Mouse (Mus musculus): ENCODE results near the gene Cavin1. TPM values are rescaled to one million over a fixed set of nuclear protein-coding genes. Genes with fewer than 3 reads are reported as not detected.

Gene Cavin1
- polyA plus RNA-seq, 1 experiment from 2014 or later: 152 TPM

- no peak for ATAC-seq (ENCODE audit: insufficient number of reproducible peaks, insufficient read depth, low FRiP score, low TSS enrichment, low read depth)
- Histone ChIP-seq H3K27ac (peak overlapping the region; percentile 51; the same call in 1 of the 2 replicates), H3K9ac (no peak overlapping the region), H3K4me2 (peak overlapping the region; percentile 2; the same call in 1 of the 2 replicates), H3K4me3 (no peak overlapping the region), H3K4me1 (peaks cover 70% of the 10 kb centered on the region), H3K9me3 (no peaks in the 10 kb centered on the region), H3K27me3 (peaks cover 47% of the 10 kb centered on the region), H3K36me3 (no peaks in the 10 kb centered on the region)
- 82% methylated on average over 6 of the region's 6 CpGs for WGBS
Observed at GRCm38 (mm10) chr11:100964901-100965542, 5.7 kb downstream of the Cavin1 start.

- H3K4me2 ChIP-seq: peak overlapping the region; percentile 2; the same call in 1 of the 2 replicates
- 79% methylated on average over 7 of the region's 7 CpGs for WGBS
- no peak overlapping the region for H3K4me3 ChIP-seq
- H3K9ac ChIP-seq: no peak overlapping the region; the same call in 1 of the 2 replicates
- peaks cover 77% of the 10 kb centered on the region for H3K4me1 ChIP-seq
- H3K9me3 ChIP-seq: no peaks in the 10 kb centered on the region
- peak overlapping the region; percentile 55; the same call in 1 of the 2 replicates for H3K27ac ChIP-seq
- no peak for ATAC-seq (ENCODE audit: insufficient number of reproducible peaks, insufficient read depth, low FRiP score, low TSS enrichment, low read depth)
- H3K36me3 ChIP-seq: no peaks in the 10 kb centered on the region
- peaks cover 41% of the 10 kb centered on the region for H3K27me3 ChIP-seq
Observed at GRCm38 (mm10) chr11:100964180-100964579, 6.5 kb downstream of the Cavin1 start.

- 0 out of 2 replicates have a peak overlapping the region, but pooled peaks have one; percentile 3 for H3K4me2 ChIP-seq
- H3K4me3 ChIP-seq: no peak overlapping the region
- peaks cover 41% of the 10 kb centered on the region for H3K27me3 ChIP-seq
- no peak overlapping the region; the same call in 1 of the 2 replicates for H3K9ac ChIP-seq
- no peaks in the 10 kb centered on the region for H3K9me3 ChIP-seq
- H3K4me1 ChIP-seq: peaks cover 77% of the 10 kb centered on the region
- H3K36me3 ChIP-seq: peaks cover 5% of the 10 kb centered on the region
- H3K27ac ChIP-seq: peak overlapping the region; percentile 55
- 79% methylated on average over 9 of the region's 9 CpGs for WGBS
- no peak for ATAC-seq (ENCODE audit: insufficient number of reproducible peaks, insufficient read depth, low FRiP score, low TSS enrichment, low read depth)
Observed at GRCm38 (mm10) chr11:100963647-100964046, 7.0 kb downstream of the Cavin1 start.

GRCm38 (mm10) chr11:100962371-100962911 lies 8.2 kb downstream of the Cavin1 start:
- no peak overlapping the region for H3K4me3 ChIP-seq
- peaks cover 41% of the 10 kb centered on the region for H3K27me3 ChIP-seq
- H3K4me2 ChIP-seq: no peak overlapping the region
- H3K36me3 ChIP-seq: peaks cover 17% of the 10 kb centered on the region
- WGBS: 59% methylated on average over 9 of the region's 9 CpGs
- no peak overlapping the region for H3K9ac ChIP-seq
- no peak for ATAC-seq (ENCODE audit: insufficient number of reproducible peaks, insufficient read depth, low FRiP score, low TSS enrichment, low read depth)
- peaks cover 69% of the 10 kb centered on the region for H3K4me1 ChIP-seq
- H3K27ac ChIP-seq: no peak overlapping the region
- no peaks in the 10 kb centered on the region for H3K9me3 ChIP-seq

GRCm38 (mm10) chr11:100960540-100960939 lies 10.1 kb downstream of the Cavin1 start:
- 10% methylated on average over 6 of the region's 6 CpGs for WGBS
- H3K4me1 ChIP-seq: peaks cover 56% of the 10 kb centered on the region
- 0 out of 2 replicates have a peak overlapping the region, but pooled peaks have one; percentile 7 for H3K4me2 ChIP-seq
- no peak overlapping the region for H3K27ac ChIP-seq
- ATAC-seq (ENCODE audit: insufficient number of reproducible peaks, insufficient read depth, low FRiP score, low TSS enrichment, low read depth): no peak
- H3K36me3 ChIP-seq: peaks cover 25% of the 10 kb centered on the region
- H3K4me3 ChIP-seq: no peak overlapping the region
- peaks cover 36% of the 10 kb centered on the region for H3K27me3 ChIP-seq
- H3K9ac ChIP-seq: no peak overlapping the region
- no peaks in the 10 kb centered on the region for H3K9me3 ChIP-seq

- H3K27ac ChIP-seq: no peak overlapping the region
- 32% methylated on average over 3 of the region's 3 CpGs for WGBS
- no peaks in the 10 kb centered on the region for H3K9me3 ChIP-seq
- peak overlapping the region; percentile 11; the same call in 1 of the 2 replicates for H3K4me3 ChIP-seq
- H3K4me1 ChIP-seq: peaks cover 50% of the 10 kb centered on the region
- no peak overlapping the region for H3K9ac ChIP-seq
- H3K36me3 ChIP-seq: peaks cover 26% of the 10 kb centered on the region
- no peak for ATAC-seq (ENCODE audit: insufficient number of reproducible peaks, insufficient read depth, low FRiP score, low TSS enrichment, low read depth)
- H3K4me2 ChIP-seq: peak overlapping the region; percentile 51
- H3K27me3 ChIP-seq: peaks cover 32% of the 10 kb centered on the region
Observed at GRCm38 (mm10) chr11:100959826-100960225, 10.9 kb downstream of the Cavin1 start.

GRCm38 (mm10) chr11:100959464-100959810 lies 11.2 kb downstream of the Cavin1 start:
- H3K4me2 ChIP-seq: peak overlapping the region; percentile 51
- peaks cover 32% of the 10 kb centered on the region for H3K27me3 ChIP-seq
- WGBS: 6% methylated on average over 14 of the region's 14 CpGs
- peak overlapping the region; percentile 27 for H3K4me3 ChIP-seq
- peaks cover 26% of the 10 kb centered on the region for H3K36me3 ChIP-seq
- H3K9ac ChIP-seq: no peak overlapping the region
- ATAC-seq (ENCODE audit: insufficient number of reproducible peaks, insufficient read depth, low FRiP score, low TSS enrichment, low read depth): no peak
- H3K4me1 ChIP-seq: peaks cover 46% of the 10 kb centered on the region
- no peaks in the 10 kb centered on the region for H3K9me3 ChIP-seq
- H3K27ac ChIP-seq: no peak overlapping the region

GRCm38 (mm10) chr11:100958613-100959463 lies 11.8 kb downstream of the Cavin1 start:
- 11% methylated on average over 76 of the region's 76 CpGs for WGBS
- Histone ChIP-seq H3K9me3 (no peaks in the 10 kb centered on the region), H3K4me1 (peaks cover 40% of the 10 kb centered on the region), H3K27me3 (peaks cover 32% of the 10 kb centered on the region), H3K4me3 (peak overlapping the region; percentile 27), H3K27ac (no peak overlapping the region), H3K9ac (peak overlapping the region; percentile 58; the same call in 1 of the 2 replicates), H3K36me3 (peaks cover 26% of the 10 kb centered on the region), H3K4me2 (peak overlapping the region; percentile 51)
- no peak for ATAC-seq (ENCODE audit: insufficient number of reproducible peaks, insufficient read depth, low FRiP score, low TSS enrichment, low read depth)

- Histone ChIP-seq H3K9me3 (no peaks in the 10 kb centered on the region), H3K27ac (no peak overlapping the region), H3K4me2 (no peak overlapping the region), H3K4me3 (no peak overlapping the region; the same call in 1 of the 2 replicates), H3K9ac (no peak overlapping the region), H3K4me1 (peaks cover 32% of the 10 kb centered on the region), H3K27me3 (peaks cover 32% of the 10 kb centered on the region), H3K36me3 (peaks cover 26% of the 10 kb centered on the region)
- ATAC-seq (ENCODE audit: insufficient number of reproducible peaks, insufficient read depth, low FRiP score, low TSS enrichment, low read depth): no peak
- WGBS: 35% methylated on average over 6 of the region's 6 CpGs
Observed at GRCm38 (mm10) chr11:100957915-100958469, 12.7 kb downstream of the Cavin1 start.

- Histone ChIP-seq H3K4me2 (no peak overlapping the region), H3K27ac (no peak overlapping the region), H3K36me3 (peaks cover 26% of the 10 kb centered on the region), H3K9ac (no peak overlapping the region), H3K27me3 (peaks cover 32% of the 10 kb centered on the region), H3K9me3 (no peaks in the 10 kb centered on the region), H3K4me1 (peaks cover 24% of the 10 kb centered on the region), H3K4me3 (no peak overlapping the region)
- WGBS: 2% methylated on average over 5 of the region's 5 CpGs
- ATAC-seq (ENCODE audit: insufficient number of reproducible peaks, insufficient read depth, low FRiP score, low TSS enrichment, low read depth): no peak
Observed at GRCm38 (mm10) chr11:100957244-100957643, 13.4 kb downstream of the Cavin1 start.

- 94% methylated on average over 1 of the region's 1 CpGs for WGBS
Observed at GRCm38 (mm10) chr11:100949540-100949939, 21.1 kb downstream of the Cavin1 start.

More at GRCm38 (mm10) chr11:100949540-100949939, 21.1 kb downstream of the Cavin1 start:
- Histone ChIP-seq H3K36me3 (no peaks in the 10 kb centered on the region), H3K9me3 (no peaks in the 10 kb centered on the region), H3K27me3 (no peaks in the 10 kb centered on the region), H3K4me2 (no peak overlapping the region), H3K4me3 (no peak overlapping the region), H3K9ac (no peak overlapping the region), H3K4me1 (0 out of 2 replicates have a peak, but pooled peaks cover 6% of the 10 kb centered on the region), H3K27ac (no peak overlapping the region)
- ATAC-seq (ENCODE audit: insufficient number of reproducible peaks, insufficient read depth, low FRiP score, low TSS enrichment, low read depth): no peak

Measured in embryonic facial prominence, embryonic 13.5 days (tissue).